Mouse (Mus musculus): ENCODE measurements at regions not wholly inside any gene's neighbourhood (a gene's known extent, or its start where the extent isn't known, plus 50 kb on each side); places are given as distances from the start of the nearest gene placed in this dataset.

DNA sequence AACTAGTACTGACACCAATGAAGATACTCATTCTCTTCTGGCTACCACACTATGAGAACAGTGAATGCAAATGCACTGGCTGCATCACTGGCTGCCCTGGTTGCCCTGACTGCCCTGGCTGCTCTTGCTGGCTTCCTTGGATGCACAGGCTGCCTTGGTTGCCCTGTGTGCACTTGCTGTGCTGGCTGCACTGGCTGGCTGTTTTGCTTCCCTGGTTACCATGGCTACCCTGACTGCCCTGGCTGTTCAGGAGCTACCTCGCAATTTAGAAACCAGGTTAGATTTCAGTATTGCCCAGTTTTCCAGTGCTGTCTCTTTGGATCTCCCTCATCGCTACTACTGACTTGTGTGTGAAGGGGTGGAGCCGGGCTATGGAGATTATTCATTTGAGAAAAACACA lies 175.7 kb downstream of the Fat4 start:
- no peak for DNase-seq (ENCODE audit: low spot score)

DNA sequence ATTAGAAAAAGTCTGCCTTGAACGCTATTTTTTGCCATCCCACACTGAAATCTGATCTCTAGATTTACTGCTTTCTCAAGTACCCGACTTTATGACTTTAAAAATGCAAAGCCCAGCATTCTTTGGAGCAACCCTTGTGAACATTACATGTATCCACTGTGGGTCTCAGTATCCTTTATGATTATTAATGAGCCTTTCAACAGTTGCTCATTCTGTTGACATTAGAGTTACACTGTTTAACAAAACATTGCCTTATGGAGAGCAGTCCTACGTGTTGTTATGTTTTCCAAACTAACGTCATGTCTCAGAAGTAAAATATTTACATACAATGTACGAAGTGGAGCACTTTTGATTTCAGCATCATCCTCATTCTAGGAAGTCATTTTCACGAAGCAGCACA lies 178.7 kb downstream of the Fat4 start:
- no peak for DNase-seq (ENCODE audit: low spot score)

DNA sequence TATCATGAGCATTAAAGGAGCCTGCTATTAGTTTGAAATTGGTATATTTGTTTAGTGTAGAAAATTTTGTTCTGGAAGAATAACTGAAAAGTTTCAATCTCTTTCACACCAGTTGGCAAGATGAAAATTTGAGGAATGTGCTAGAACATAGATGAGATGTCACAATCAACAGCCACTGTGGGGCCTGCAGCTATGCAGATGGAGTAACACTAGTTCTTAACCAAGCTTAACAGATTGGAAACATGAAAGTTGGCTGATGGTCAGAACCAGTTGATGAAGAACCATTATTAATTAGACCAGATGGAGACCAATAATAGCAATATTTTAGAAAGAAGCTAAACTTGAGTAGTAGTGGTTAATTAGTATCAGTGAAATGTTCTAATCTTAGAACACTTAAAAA lies 182.3 kb downstream of the Fat4 start:
- DNase-seq (ENCODE audit: low spot score), result no peak

DNA sequence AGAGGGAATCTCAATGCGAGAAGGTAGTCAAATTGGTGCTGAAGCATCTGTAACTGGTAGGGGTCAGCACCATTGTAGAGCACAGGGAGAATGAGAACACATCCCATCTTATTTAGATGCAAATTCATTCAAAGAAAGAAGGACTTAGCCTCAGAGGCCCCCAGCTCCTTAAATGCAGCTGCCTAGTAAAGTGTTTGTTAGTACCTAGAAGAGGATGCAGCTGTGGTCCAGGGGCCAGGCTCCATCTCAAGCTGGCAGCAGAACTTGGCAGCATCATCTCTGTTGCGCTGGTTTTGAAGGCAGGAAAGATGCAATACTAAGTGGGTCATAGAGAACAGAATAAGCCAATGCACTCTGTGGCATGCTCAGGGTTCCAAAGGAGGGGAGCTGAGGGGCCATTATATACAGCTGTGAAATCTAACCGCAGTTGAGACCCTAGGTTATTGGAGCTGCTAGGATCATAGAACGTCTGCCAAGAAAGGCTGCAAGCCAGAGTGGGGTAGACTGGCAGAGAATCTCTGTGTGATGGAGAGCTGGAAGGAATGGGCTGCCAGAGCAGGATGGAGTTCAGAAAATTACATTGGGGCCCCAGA lies 196.0 kb downstream of the Fat4 start:
- DNase-seq (ENCODE audit: low spot score), result no peak

DNA sequence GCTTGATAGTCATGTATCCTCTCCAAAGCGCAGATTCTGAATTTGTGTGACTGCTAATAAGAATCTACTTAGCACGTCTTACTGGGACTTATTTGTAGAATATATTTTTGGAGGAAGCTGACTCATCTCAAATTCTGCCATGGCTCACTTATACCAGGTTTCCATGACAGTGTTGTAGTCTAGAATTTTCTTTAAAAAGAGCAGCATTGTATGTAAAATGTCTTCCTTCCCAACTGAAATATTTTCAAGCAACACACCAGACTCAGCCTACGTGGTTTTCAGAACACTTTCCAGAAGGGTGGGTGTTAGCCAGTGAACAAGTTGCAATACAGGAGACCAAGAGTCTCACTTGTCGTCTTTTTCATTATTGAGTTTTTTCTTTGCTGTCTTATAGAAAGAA lies 202.2 kb downstream of the Fat4 start:
- DNase-seq (ENCODE audit: low spot score), result no peak

DNA sequence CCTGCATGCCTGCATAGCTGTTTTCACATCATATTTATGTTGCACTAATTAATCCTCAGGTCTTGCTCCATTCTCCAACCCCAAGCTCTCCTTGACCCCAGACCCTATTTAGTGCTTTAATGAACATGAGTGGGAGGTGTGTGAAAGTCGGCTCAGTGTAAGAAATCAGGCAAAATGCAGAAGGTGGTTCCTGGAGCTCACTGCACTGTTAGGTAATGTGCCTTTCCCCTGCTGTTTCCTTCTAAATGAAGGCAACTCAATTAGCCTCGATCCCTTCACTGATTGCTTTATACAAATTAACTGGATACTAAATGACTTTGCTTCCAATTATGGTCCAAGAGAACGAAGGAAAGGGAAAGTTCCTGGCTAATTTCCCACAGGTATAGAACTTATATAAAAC lies 215.6 kb downstream of the Fat4 start:
- no peak for DNase-seq (ENCODE audit: low spot score)

DNA sequence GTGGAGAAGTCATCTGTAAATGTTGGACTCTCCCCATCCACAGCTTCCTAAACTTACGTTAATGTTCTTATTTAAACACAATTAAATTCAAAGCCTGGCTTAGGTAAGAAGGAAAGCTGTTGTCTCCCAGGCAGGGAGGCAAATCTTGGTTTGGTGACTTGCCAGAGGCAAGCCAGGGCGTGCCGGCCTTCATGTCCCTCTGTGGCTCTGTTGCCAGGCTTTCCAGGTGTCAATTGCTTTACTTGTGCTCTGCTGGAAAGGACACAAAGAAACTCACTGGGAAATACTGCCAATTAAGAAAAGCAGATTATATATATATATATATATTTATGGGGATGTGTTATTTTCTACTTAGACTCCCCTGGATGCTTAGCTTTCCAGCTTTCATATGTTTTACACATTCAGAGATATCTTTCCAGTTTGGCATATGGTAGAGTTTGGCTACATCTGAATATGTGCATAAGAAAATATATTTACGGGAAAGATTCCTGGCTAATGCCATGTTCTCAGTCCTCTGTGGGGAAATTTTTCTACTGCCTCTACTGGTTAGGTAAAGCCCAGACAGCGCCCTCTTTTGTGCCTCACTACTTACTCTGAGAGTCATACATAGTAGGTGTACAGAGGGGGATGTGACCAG lies 223.1 kb downstream of the Fat4 start:
- DNase-seq (ENCODE audit: low spot score), result no peak

DNA sequence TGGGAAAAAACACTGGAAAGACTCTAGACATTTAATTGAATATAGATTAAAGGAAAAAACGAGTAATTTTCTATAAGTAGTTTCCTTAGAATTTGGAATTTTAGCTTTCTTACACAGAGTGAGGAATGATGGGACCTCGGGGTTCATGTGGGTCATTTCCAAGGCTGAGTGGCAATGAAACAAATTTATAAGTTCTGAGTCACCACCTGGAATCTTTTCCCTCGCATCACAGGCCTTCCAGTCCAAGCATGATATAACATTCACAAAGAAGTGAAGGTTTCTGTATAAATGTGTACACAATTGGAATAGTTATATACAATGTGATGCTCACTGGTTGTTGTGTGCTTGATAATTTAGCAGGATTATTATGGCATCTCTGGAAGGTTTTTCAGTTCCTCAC lies 227.3 kb downstream of the Fat4 start:
- no peak for DNase-seq (ENCODE audit: low spot score)

DNA sequence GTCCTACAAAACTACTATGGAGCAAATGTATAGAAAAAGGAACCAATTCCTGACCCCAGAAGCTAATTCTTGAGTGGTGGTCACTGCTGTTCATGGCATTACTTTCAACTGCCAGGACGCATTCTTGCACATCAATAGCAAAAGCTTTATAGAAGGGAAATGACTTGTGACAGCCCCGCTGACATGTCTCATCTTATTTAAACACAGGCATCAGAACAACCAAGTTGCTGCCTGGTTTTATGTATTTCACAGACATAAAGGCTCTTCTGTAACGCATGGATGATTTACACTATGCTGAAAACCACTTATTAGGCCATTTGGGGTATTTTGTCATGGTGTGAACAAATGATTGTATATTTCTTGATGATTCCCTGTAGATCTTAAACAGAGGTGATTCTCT lies 228.1 kb downstream of the Fat4 start:
- DNase-seq (ENCODE audit: low spot score), result no peak

DNA sequence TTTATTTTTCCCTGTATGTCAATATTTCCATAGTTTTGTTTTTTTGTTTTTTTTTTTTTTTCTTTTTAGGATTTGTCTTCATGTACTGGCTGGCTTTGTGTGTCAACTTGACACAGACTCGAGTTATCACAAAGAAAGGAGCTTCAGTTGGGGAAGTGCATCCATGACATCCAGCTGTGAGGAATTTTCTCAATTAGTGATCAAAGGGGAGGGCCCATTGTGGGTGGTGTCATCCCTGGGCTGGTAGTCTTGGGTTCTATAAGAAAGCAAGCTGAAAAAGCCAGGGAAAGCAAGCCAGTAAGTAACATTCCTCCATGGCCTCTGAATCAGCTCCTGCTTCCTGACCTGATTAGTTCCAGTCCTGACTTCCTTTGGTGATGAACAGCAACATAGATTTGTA lies 228.7 kb downstream of the Fat4 start:
- DNase-seq (ENCODE audit: low spot score), result no peak

DNA sequence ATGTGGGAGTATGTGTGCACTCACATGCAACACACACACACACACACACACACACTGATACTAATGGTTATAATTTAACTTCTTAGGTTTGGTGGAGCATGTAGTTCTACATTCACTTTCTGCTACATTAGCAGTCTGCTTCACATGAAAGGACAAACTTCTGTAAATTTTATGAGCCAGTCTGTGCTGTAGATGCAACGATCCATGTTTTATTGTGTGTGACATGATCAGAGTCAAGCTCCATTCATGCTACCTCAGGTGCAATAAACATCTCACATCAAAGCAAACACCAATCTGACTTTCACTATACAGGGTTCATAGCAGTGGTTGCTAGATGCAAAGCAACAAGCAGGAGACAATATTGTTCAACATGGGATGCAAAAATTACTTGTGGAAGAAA lies 235.5 kb downstream of the Fat4 start:
- no peak for DNase-seq (ENCODE audit: low spot score)

DNA sequence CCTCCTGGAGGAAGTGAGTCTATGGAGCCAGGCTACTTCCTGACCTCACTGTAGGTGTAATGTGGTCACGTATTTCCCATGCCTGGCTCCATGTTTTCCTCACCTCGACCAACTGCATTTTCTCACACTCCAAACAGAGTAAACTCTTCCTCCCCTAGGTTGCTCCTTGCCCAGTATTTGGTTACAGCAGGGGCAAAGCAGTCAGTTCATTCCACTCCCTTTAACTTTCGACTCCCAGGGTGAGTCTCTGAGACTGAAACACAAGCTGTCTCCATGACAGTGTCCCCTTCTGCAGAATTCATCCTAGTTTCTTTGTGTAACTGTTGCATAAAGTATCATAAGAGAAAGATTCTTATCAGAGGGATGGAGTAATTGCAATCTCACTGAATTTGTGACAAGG lies 243.8 kb downstream of the Fat4 start:
- no peak for DNase-seq (ENCODE audit: low spot score)

DNA sequence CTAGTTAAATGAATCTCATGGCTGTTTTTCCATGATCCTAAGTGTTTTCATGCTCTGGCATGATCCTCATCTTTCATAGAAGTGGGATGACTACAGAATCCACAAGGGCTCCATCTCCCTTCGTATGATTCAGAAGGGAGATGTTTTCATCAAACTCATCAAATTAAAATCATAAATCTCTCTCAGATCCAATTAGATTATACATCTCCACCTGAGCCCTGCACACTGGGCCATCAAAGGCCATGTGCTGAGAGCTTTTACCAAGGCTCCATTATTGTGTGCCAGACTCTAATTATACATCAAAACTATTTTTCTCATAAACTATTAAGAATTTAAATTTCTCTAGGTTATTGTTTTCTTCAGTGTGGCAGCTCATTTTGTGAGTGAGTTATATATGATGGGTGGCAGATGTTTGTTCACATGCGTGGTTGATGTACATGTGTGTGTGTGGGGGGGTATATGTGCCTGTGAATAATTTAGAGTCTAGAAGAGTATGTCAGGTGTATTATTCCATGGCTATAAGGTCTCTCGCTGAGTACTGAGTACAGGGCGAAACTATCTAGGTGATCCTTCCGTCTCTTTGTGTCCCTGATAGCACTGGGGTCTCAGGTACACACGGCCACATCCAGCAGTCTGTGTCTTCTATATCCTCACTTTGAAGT lies 278.4 kb downstream of the Fat4 start:
- DNase-seq (ENCODE audit: low spot score), result no peak

DNA sequence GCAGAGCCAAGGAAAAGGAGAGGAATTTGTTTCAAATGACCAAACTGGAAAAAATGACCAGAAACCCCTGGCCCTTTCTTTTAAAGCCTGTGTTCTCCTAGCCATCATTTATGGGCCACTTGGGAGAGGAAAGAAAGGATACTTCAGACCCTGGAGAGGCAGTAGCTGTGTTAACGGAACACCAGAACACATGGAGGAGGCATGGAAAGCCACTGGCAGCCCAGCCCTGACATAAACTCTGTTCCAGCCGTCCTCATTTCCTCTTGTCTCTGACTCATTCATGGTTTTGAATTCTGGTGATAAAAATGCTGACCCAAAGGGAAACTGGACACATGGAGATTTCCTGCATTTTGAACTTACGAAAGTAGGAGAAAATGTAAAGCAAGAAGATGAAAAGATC lies 295.9 kb downstream of the Fat4 start:
- no peak for DNase-seq (ENCODE audit: low spot score)

DNA sequence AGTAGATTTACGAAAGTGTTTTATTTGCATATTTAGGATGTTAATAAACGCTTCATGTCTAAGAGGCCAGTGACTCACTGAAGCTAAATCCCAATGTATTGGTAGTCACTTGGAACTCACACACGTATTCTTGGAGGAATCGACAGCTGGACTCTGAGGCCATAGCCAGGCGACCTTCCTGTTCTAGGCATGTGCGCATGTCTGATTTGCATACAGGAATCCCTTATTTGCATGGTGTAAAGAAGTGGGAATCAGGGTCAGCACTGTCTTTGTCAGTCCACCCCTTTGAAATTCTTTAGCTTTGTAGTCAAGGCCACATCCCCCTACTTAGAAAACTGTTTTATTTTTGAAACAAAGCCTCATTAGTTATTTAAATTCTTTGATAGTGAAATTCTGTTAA lies 308.4 kb downstream of the Fat4 start:
- DNase-seq (ENCODE audit: low spot score), result no peak

DNA sequence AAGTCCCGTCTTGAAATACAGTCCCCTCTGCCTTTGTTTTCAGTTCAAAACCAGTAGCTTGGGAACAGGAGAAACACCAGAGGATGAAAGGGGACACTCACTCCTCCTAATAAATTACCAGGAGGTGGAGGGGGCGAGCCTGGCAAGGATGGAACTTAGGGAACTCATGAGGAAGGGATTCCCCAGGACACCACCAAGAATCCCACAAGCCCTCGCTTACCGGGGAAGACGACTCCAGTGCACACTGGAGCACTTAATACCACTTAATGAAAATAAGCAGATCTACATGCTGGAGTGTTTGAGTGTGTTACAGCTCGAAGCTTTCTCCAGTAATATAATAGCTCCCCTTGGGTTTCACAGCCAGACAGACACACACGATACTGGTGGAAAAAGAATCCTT lies 315.9 kb downstream of the Fat4 start:
- DNase-seq (ENCODE audit: low spot score), result no peak

DNA sequence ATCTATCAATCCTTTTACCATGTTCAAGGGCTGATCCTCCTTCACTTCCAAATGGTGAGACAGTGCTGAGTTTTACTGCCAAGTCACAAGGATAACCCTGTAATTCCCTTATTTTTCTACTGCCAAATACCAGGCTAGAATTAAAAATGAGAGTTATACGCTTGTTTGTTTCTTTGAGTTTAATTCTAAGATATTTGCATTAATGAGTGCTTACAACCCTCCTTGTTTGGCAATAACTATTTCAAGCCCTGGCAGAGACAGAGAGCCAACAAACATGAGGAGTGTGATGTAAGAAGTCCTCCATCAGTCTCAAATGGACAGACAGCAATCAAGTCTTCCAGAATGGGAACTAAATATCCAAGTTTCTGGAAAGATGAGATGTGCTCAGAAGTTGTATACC lies 321.9 kb downstream of the Fat4 start:
- no peak for DNase-seq (ENCODE audit: low spot score)

DNA sequence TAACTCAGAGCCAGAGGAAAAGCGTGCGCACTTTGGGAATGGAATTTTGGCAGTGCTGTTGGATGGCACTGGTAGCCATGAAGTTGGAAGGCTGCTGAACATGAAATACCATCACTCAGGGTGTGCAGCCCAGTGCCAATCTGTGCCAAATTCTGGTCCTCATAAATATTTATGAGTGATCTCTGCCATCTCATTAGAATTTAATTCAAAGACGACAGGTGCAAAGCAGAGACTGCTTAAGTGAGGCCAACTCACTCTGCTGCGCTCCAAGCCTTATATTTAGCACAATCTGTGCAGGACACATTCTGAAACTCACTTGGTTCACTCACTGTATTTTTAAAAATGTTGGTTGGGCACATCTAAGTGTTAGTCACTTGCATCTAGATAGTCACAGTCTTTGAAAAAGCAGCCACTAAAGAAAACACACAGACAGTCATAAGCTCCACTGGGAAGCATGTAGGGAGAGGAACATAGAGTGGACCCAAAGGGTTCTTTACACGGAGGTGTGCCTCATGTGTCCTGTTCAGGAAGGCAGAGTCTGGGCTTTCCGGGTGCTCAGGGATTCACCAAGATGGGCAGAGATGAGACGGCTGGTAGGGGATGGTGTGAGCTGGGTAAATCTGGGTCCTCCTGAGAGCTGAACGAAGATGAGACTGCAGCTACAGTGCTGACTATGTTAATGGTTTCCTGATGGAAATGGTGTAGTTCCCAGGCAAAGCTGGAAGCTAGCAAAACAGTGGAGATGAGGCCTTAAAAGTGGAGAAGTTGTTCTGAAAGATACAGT lies 322.8 kb downstream of the Fat4 start:
- no peak for DNase-seq (ENCODE audit: low spot score)

DNA sequence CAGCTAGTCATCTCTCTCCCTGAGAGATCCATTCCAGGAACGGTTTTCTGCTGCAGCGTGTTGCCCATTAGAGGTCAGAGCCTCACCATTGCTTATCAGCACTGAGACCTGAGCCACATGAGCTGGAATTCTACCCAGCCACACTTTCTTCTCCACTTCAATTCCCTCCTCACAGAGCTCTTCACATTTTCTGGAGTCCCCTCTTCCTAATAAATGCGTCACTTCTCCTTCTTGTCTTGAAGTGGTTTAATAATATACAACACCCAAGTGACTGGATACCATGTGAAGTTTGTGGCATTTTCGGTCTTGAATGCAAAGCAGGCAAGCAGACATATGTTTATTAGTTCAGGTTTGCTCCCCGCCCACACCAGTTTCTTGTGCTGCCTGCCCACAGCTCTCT lies 324.9 kb downstream of the Fat4 start:
- no peak for DNase-seq (ENCODE audit: low spot score)

DNA sequence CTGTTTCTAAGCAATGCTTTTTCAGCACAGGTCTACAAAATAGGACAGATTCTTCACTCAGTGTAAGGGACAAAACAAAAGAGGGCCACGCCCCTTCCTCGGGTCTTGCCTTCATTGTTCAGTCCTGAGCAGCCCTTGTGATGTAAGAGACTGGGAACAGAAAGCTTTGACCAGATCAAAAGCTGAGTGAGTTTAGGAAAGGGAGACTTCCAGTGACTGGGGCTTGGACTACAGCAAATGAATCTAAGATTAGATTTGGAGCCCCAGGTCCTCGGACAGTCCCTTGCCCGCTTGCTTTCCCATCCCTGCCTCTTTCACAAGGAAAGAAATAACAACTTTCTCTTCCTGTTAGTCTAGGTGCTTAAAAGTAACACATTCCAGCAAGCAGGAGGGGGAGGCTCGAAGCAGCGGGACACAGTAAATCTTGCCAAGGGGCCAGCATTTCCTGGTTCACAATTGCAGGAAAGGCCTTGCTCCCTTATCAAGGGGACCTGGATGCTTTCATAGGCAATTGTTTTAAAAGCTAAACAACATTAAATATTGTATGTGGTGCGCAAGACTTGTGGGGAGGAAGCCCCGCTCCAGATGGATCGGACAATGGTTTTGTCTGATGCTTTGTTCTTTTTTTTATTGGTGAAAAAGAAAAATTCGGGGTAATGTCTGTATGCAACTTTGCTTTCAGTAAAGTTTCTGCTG lies 333.4 kb downstream of the Fat4 start:
- peak; percentile 82 for DNase-seq (ENCODE audit: low spot score)

DNA sequence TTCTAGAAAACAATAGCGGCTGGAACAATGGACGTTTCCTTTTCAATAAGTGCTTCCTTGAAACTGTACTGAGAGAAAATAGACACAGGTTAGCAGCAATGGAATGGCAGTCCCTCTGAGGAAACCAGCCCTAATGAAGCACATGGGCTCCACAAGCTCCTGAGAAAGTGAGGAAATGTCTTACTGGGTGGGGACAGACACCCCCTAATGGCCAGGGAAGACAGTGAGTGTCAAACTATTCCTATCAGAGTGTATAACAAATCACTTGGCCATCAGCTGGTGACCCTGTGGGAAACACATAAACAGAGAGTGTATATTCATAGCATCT lies 333.9 kb downstream of the Fat4 start:
- peak; percentile 67 for DNase-seq (ENCODE audit: low spot score)

DNA sequence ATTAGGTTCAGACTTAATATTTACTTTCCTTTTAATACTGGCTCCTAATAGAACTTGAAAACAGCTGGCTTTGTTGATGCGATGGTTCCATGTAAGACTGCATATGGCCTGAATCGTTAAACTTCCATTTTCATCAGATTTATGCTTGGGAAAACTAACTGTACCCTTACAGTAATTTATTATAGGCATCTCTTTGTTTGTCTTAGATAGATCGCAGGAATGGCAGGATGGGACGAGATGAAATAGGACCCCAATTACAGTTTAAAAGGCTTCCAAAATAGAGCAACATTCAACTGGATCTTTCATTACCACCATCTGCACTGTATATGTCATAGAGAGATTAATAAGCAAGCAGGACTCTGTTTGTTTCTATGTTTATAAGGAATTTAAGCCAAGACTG lies 335.3 kb downstream of the Fat4 start:
- no peak for DNase-seq (ENCODE audit: low spot score)
